Mouse (Mus musculus) limb, embryonic 15.5 days (tissue): ENCODE results near the gene Syvn1. TPM values are rescaled to one million over a fixed set of nuclear protein-coding genes. Genes with fewer than 3 reads are reported as not detected.

ENCODE experiments used
- ATAC-seq: fragments of 200-750 bp; cut with Nextera tagmentation; 2 replicates; pipeline ENCODE4 v1.8.0; 2017; ENCODE audit warnings: low read depth, moderate TSS enrichment; ENCODE audit not compliant: insufficient number of reproducible peaks, low FRiP score, low TSS enrichment
- H3K27ac ChIP-seq: fragments of 300-500 bp; sonication (generic); 2 replicates; pipeline ENCODE4 v1.5.1; 2015; ENCODE audit warnings: moderate library complexity, mild to moderate bottlenecking, inconsistent platforms
- H3K27me3 ChIP-seq: fragments of 300-500 bp; sonication (generic); 2 replicates; pipeline ENCODE4 v1.6.1; 2015; ENCODE audit warnings: inconsistent platforms
- H3K36me3 ChIP-seq: fragments of 300-500 bp; sonication (generic); 2 replicates; pipeline ENCODE4 v1.6.1; 2015; ENCODE audit warnings: inconsistent platforms
- H3K4me1 ChIP-seq: fragments of 300-500 bp; sonication (generic); 2 replicates; pipeline ENCODE4 v1.6.1; 2015; ENCODE audit warnings: inconsistent platforms
- H3K4me2 ChIP-seq: fragments of 300-500 bp; sonication (generic); 2 replicates; pipeline ENCODE4 v1.6.1; 2015; ENCODE audit warnings: mild to moderate bottlenecking, inconsistent platforms
- H3K4me3 ChIP-seq: fragments of 300-500 bp; sonication (generic); 2 replicates; pipeline ENCODE4 v1.5.1; 2015; ENCODE audit warnings: mild to moderate bottlenecking, inconsistent platforms
- H3K9ac ChIP-seq: fragments of 300-500 bp; sonication (generic); 2 replicates; pipeline ENCODE4 v1.6.1; 2015; ENCODE audit warnings: inconsistent platforms
- H3K9me3 ChIP-seq: fragments of 300-500 bp; sonication (generic); 2 replicates; pipeline ENCODE4 v1.6.1; 2016; ENCODE audit warnings: inconsistent platforms
- WGBS: fragments of 180-500 bp; shearing (Covaris S2); methylation state at CpG from one replicate; pipeline ENCODE4 v1.1.7; 2015; 5-methylcytosine and 5-hydroxymethylcytosine counted together
- polyA plus RNA-seq: library from polyadenylated mRNA; unstranded; fragments of >200 nt; fragmentation: Nextera tagmentation; extraction: Ambion mirVana; gene quantifications from 2 replicates; pipeline ENCODE4 v1.2.1, GENCODE M21; 2015

The Syvn1 gene
- 34.1 and 34.5 TPM in 2 replicates for polyA plus RNA-seq

DNA sequence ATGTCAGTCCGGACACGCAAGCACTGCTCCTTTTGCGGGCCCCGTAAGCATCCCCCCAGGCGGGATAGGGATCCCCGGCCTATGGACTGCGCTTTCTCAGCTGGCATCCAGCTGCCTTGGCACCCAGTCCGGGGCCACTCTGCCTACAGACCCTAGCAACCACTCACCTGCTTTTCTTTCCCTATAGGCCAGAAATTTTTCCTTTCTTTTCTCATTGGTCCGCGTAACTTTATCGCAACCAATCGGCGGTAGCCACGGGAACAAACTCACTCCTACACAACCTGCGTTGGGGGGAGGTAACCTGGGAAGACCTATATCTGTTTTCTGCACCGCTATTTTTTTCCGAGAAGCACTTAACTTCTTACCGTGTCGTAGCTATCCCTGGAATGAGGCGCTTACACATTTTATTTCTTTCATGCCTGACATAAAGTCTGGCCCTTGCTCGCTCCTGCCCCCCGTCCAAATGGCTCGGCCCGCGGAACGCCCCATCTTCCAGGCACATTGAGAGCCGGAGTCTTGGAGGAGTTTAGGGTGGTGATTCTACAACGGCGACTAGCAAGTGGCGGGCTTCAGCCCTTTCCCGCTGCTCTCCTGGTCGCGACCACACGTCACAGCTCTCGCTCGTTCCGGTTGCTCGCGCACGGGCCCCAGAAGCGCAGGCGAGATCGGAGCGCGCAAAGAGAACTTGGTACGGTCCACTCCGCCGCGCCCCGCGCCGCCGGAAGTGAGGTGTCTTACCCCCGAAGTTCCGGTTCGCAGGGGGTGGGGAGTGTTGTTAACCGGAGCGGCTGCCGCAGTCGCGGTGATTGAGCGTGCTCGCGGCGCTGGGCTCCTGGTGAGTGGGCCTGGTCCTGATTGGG, at the start of gene Syvn1:
TSS of gene Syvn1 (plus strand) at position 283 of the 860 bp plus-strand sequence.
- peak within 1 kb of the TSS; percentile 99 for H3K27ac ChIP-seq

DNA sequence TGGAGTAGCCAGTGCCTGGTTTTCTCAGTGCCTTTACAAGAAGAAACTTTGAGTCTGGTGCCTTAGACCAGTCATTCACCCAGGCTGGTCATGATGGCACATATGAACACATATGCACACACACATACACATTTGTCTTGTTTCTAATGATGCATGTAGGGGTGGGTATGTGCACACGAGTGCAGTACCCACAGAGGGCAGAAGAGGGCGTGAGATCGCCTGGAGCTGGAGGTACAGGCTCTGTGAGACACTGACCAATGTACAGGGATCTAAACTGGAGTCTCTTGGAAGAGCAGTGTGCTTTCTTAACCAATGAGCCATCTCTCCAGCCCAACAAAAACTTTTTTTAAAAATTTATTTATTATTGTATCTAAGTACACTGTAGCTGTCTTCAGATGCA, 48.2 kb upstream of the Syvn1 start:
- H3K4me3 ChIP-seq = no peak overlapping the region
- no peak overlapping the region for H3K27ac ChIP-seq
- H3K36me3 ChIP-seq = peaks cover 16% of the 10 kb centered on the region
- no peak overlapping the region for H3K9ac ChIP-seq
- H3K4me2 ChIP-seq = no peak overlapping the region
- H3K4me1 ChIP-seq = no peaks in the 10 kb centered on the region
- WGBS = 88% methylated on average over 3 of the region's 3 CpGs
- no peak for ATAC-seq
- H3K9me3 ChIP-seq = no peaks in the 10 kb centered on the region
- no peaks in the 10 kb centered on the region for H3K27me3 ChIP-seq

More for the DNA sequence above, at the start of gene Syvn1:
- H3K9me3 ChIP-seq = no peaks in the 10 kb centered on the region
- under 1% methylated on average over 65 of the region's 65 CpGs for WGBS
- no peaks in the 10 kb centered on the region for H3K27me3 ChIP-seq
- peaks cover 39% of the 10 kb centered on the region for H3K36me3 ChIP-seq
- H3K4me2 ChIP-seq = peak within 1 kb of the TSS; percentile 81
- H3K9ac ChIP-seq = peak within 1 kb of the TSS; percentile 82
- H3K4me1 ChIP-seq = peaks cover 23% of the 10 kb centered on the region
- peak within 1 kb of the TSS; percentile 97 for H3K4me3 ChIP-seq
- peak; percentile 90 for ATAC-seq

DNA sequence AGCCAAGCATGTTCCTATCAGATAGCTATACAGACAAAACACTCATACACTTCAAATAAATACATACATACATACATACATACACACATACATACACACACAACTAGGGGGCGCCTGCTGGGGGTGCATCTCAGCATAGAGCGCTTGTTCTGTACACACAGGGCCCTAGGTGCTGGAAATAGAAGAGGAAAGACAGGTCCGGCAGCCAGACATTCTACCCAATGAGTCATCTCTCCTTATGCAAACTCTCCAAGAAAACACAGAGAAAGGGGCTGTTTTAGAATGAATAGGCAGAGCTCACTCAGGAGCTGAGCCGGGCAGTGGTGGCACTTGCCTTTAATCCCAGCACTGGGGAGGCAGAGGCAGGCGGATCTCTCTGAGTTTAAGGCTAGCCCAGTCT, 46.4 kb upstream of the Syvn1 start:
- 79% methylated on average over 5 of the region's 5 CpGs for WGBS
- Histone ChIP-seq H3K4me3 (no peak overlapping the region), H3K27me3 (no peaks in the 10 kb centered on the region), H3K4me2 (no peak overlapping the region), H3K9me3 (no peaks in the 10 kb centered on the region), H3K36me3 (peaks cover 4% of the 10 kb centered on the region; the same call in 1 of the 2 replicates), H3K4me1 (no peaks in the 10 kb centered on the region), H3K27ac (no peak overlapping the region), H3K9ac (no peak overlapping the region)
- no peak for ATAC-seq

DNA sequence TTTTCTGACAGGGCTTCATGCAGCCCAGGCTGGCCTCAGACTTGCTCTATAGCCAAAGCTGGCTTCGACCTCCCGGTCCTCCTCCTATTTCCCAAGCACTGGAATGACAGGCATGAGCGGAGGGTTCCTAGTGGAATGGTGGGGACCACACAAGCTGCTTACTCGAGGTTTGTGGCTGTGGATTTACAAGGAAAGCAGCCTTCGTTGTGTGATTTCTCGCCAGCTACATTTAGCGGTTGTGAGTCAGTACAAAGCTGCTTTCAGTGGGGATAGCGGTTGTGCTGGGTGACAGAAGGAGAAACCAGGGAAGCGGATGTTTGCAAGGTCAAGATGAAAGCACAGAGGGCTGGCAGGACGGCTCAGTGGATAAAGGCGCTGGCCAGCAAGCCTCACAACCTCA, 40.8 kb upstream of the Syvn1 start:
- Histone ChIP-seq H3K9me3 (no peaks in the 10 kb centered on the region), H3K27ac (no peak overlapping the region), H3K4me3 (no peak overlapping the region), H3K4me2 (no peak overlapping the region), H3K27me3 (no peaks in the 10 kb centered on the region), H3K9ac (no peak overlapping the region), H3K4me1 (peaks cover 9% of the 10 kb centered on the region), H3K36me3 (peaks cover 21% of the 10 kb centered on the region; the same call in 1 of the 2 replicates)
- WGBS = 58% methylated on average over 11 of the region's 11 CpGs
- no peak; the same call in 1 of the 2 replicates for ATAC-seq

DNA sequence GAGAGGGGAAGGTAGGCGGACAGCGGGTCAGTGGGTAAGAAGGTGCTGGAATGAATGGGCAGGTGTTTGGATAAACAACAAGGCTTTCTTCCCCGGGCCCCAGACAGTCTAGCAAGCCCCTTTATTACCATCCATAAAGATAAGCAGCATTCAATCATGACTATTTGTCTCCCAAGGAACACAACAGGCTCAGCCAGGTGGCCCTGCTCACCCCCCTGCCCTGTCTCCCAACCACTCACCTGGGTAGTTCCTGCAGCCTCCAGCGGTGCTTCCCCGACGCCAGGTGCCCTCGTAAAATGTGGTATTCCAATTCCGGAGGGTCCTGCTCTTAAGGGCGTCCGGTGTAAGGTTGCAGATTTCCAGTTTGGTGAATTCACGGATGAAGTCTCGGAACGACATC, 39.4 kb upstream of the Syvn1 start:
- H3K4me1 ChIP-seq = peaks cover 9% of the 10 kb centered on the region
- H3K9ac ChIP-seq = no peak overlapping the region
- ATAC-seq = no peak
- H3K27me3 ChIP-seq = no peaks in the 10 kb centered on the region
- WGBS = 31% methylated on average over 13 of the region's 13 CpGs
- H3K9me3 ChIP-seq = no peaks in the 10 kb centered on the region
- no peak overlapping the region for H3K4me3 ChIP-seq
- H3K27ac ChIP-seq = no peak overlapping the region
- H3K36me3 ChIP-seq = peaks cover 19% of the 10 kb centered on the region; the same call in 1 of the 2 replicates
- H3K4me2 ChIP-seq = no peak overlapping the region

DNA sequence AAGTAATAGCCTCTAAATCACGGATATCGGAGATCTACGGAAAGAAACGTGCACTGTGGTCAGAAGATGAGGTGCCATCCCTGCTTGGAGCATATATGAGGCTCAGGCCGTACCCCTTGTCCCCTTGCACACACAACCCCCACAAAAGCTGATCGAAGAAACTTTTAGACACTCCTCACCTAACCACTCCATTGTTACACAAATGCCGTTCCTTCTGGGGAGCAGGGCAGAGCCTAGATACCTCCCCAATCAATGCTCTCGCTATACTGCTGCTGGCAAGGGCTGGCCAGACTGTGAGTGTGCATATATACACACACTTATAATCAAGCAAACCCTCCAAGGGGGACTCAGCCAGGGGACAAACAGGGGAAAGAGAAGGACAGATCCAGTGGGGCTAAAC, 37.2 kb upstream of the Syvn1 start:
- no peak for ATAC-seq
- no peak overlapping the region for H3K27ac ChIP-seq
- no peaks in the 10 kb centered on the region for H3K9me3 ChIP-seq
- WGBS = 81% methylated on average over 8 of the region's 8 CpGs
- no peak overlapping the region for H3K4me2 ChIP-seq
- H3K4me1 ChIP-seq = peaks cover 16% of the 10 kb centered on the region
- no peaks in the 10 kb centered on the region for H3K27me3 ChIP-seq
- H3K36me3 ChIP-seq = peaks cover 19% of the 10 kb centered on the region; the same call in 1 of the 2 replicates
- no peak overlapping the region for H3K4me3 ChIP-seq
- no peak overlapping the region for H3K9ac ChIP-seq

DNA sequence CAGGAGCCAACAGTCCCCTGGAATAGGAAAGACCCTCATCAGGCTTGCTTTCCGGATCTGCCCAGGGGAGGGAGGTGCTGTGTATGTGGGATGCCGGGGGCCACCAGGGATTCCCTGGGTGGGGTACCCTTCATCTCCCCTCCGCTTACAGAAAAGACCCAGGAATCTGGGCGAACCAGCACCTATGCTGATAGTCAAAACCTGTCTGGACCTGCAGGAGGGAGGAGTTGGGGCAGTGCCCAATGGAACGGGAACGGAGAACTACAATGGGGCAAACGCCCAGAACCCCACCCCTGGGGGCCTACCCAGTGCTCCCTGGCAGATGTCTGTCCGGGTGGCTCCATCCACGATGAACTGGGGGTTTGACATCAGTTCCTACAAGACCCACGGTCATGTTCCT, 32.7 kb upstream of the Syvn1 start:
- no peak for ATAC-seq
- no peak overlapping the region for H3K27ac ChIP-seq
- H3K9ac ChIP-seq = no peak overlapping the region
- peaks cover 7% of the 10 kb centered on the region; the same call in 1 of the 2 replicates for H3K27me3 ChIP-seq
- H3K36me3 ChIP-seq = peaks cover 3% of the 10 kb centered on the region; the same call in 1 of the 2 replicates
- H3K4me3 ChIP-seq = peak overlapping the region; percentile 59; the same call in 1 of the 2 replicates
- peaks cover 32% of the 10 kb centered on the region for H3K4me1 ChIP-seq
- WGBS = 81% methylated on average over 10 of the region's 10 CpGs
- H3K4me2 ChIP-seq = peak overlapping the region; percentile 90; the same call in 1 of the 2 replicates
- no peaks in the 10 kb centered on the region for H3K9me3 ChIP-seq

DNA sequence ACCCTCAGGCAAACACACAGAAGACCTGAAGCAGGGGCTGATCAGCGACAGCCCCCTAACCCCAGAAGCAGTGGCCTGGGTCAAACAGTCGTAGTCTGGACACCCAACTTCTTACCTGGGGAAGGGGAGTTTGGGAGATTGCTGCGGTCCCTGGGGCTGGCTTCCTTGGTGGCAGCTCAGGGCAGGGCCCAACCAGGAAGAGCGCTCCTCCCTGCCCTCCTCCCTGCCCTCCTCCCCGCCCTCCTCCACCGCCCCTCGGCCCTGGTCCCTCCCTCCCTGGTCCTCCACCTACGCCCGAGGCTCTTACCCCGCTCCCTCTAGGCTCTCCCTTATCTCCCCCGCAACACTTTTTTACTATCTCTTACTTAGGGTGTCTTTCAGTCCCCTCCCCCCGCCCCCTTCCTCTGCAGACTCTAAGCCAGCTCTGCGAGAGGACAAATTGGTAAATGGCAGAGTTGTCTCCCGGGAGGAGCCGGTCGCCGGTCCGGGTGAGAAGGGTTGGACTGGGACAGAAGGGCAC, 31.3 kb upstream of the Syvn1 start:
- 2% methylated on average over 16 of the region's 18 CpGs for WGBS

DNA sequence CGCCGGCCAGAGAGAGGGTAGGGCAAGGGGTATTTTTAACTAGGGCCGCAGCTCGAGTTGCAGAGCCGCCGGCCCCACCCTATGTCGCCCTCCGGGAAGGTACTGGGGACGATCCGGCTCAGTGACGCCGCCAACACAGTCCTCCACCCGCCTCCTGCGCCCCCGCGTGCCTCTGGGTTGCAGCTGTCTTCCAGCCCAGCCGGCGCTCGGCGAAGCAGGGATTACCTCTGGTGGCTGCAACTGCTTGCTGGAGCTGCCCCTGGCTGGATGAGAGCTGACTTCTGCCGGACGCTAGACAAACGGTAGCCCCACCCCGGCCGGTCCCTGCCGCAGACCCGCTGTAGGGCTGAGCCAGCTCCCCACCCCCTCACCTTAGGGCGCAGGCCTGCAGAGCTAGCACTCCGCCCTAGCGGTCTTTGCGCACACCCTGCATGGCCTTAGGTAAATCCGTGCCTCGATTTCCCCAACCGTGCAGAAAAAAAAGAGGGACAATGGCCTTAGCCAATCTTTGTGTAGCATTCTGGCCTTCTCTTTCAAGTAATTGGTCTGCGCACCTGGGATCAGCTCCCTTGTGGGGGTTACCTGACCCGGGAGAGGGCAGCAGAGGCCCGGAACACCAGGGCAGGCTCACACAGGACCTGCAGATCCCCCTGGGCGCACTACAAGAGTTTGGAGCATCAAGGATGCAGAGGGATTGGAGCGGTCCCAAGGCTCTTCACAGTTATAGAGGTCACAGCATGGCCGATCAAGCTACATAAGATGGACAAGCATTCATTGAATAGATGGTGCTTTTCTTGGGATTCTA, 30.7 kb upstream of the Syvn1 start, which contains the start of gene Capn1:
TSS of gene Capn1 (minus strand) at position 387 of the 805 bp plus-strand sequence.
- ATAC-seq = peak; percentile 82
- peaks cover 32% of the 10 kb centered on the region for H3K4me1 ChIP-seq
- peaks cover 7% of the 10 kb centered on the region; the same call in 1 of the 2 replicates for H3K27me3 ChIP-seq
- no peaks in the 10 kb centered on the region for H3K36me3 ChIP-seq
- peak within 1 kb of the TSS; percentile 59 for H3K4me3 ChIP-seq
- H3K4me2 ChIP-seq = peak within 1 kb of the TSS; percentile 90
- 3% methylated on average over 40 of the region's 40 CpGs for WGBS
- H3K27ac ChIP-seq = peak within 1 kb of the TSS; percentile 77
- no peaks in the 10 kb centered on the region for H3K9me3 ChIP-seq
- H3K9ac ChIP-seq = peak within 1 kb of the TSS; percentile 63

More for the DNA sequence above, 31.3 kb upstream of the Syvn1 start:
- Histone ChIP-seq H3K9ac (peak overlapping the region; percentile 63), H3K4me1 (peaks cover 32% of the 10 kb centered on the region), H3K27ac (peak overlapping the region; percentile 77), H3K27me3 (peaks cover 7% of the 10 kb centered on the region; the same call in 1 of the 2 replicates), H3K36me3 (no peaks in the 10 kb centered on the region), H3K9me3 (no peaks in the 10 kb centered on the region), H3K4me2 (peak overlapping the region; percentile 90), H3K4me3 (peak overlapping the region; percentile 59)
- ATAC-seq = peak; percentile 65

DNA sequence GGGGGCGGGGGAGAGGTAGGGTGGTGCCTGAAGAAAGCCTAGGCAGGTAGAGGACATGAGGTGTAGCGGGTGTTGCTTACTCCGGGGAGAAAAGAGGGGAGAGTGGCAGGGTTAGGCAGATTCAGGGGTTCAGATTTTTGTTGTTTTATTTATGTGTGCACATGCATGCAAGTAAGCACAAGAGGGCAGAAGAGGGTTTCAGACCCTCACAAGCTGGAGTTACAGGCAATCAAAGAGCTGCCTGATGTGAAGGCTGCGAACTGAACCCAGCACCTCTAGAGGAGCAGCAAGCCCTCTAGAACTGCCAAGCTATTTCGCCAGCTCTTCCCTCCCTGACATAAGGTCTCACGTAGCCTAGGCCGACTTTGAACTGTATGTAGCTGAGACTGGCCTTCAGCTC, 29.8 kb upstream of the Syvn1 start:
- Histone ChIP-seq H3K27me3 (peaks cover 7% of the 10 kb centered on the region; the same call in 1 of the 2 replicates), H3K27ac (no peak overlapping the region), H3K4me1 (peaks cover 32% of the 10 kb centered on the region), H3K4me2 (peak overlapping the region; percentile 90; the same call in 1 of the 2 replicates), H3K9me3 (no peaks in the 10 kb centered on the region), H3K4me3 (no peak overlapping the region), H3K9ac (no peak overlapping the region), H3K36me3 (no peaks in the 10 kb centered on the region)
- ATAC-seq = no peak
- 48% methylated on average over 7 of the region's 7 CpGs for WGBS
